Mouse (Mus musculus) olfactory bulb, adult 2 months (tissue): ENCODE measurements at regions not wholly inside any gene's neighbourhood (a gene's known extent, or its start where the extent isn't known, plus 50 kb on each side); places are given as distances from the start of the nearest gene placed in this dataset.

Experiments
- CTCF ChIP-seq: fragments of 200-500 bp; IDR thresholded peaks from 2 replicates; pipeline ENCODE4 v1.5.1; 2012; ENCODE audit warnings: low read depth, mild to moderate bottlenecking, low read length, moderate library complexity; ENCODE audit not compliant: insufficient read depth
- POLR2A ChIP-seq: fragments of 200-500 bp; IDR thresholded peaks from 2 replicates; pipeline ENCODE4 v1.6.1; 2012; ENCODE audit warnings: mild to moderate bottlenecking, low read depth, low read length, moderate library complexity; ENCODE audit not compliant: insufficient read depth

- TF ChIP-seq POLR2A, result no peak
- TF ChIP-seq CTCF, result no peak
Observed at GRCm38 (mm10) chr12:70544850-70545510, 92.1 kb downstream of the Tmx1 start.
